In genomic region chr9:58110787-58111186, GRCm38 (mm10) we compare ENCODE assay signal across 15 mouse cellular contexts. TPM values are rescaled to one million over a fixed set of nuclear protein-coding genes. Genes with fewer than 3 reads are reported as not detected.
DNase-seq lines count a peak whose midpoint lies in the region; ATAC-seq and TF ChIP-seq lines count a peak whose summit lies in the region.
"Had no signal": no experiment of that assay in that cellular context is flagged by ENCODE, and none has a peak within 500 bp of the region (broad histone marks: within the 10 kb centered on the region; RNA-seq: fewer than 3 reads in every experiment).

No protein-coding gene starts in this region.

- TF ChIP-seq CTCF in hindbrain, postnatal 0 days (IDR thresholded peaks at IDR 0.05; ENCODE audit: low read depth) = peak; percentile 11; the same call in 1 of the 2 replicates

- H3K9me3 ChIP-seq in neural tube, embryonic 13.5 days = no peaks in the 10 kb centered on the region
- no peaks in the 10 kb centered on the region for H3K9me3 ChIP-seq in forebrain, embryonic 10.5 days
- no peaks in the 10 kb centered on the region for H3K9me3 ChIP-seq in hindbrain, postnatal 0 days (ENCODE audit: low read length)
- H3K9me3 ChIP-seq: embryonic facial prominence, embryonic 13.5 days had no signal

- no peak overlapping the region for H3K9ac ChIP-seq in neural tube, embryonic 13.5 days
- no peak overlapping the region for H3K9ac ChIP-seq in hindbrain, postnatal 0 days (replicated peaks; ENCODE audit: low read length)
- H3K9ac ChIP-seq: embryonic facial prominence, embryonic 13.5 days; liver, postnatal 0 days had no signal

- ATAC-seq in neural tube, embryonic 13.5 days (ENCODE audit: low read depth) = no peak
- ATAC-seq in hindbrain, postnatal 0 days = no peak
- ATAC-seq: liver, postnatal 0 days had no signal

- peaks cover 77% of the 10 kb centered on the region for H3K4me1 ChIP-seq in neural tube, embryonic 13.5 days (replicated peaks)
- H3K4me1 ChIP-seq in forebrain, embryonic 10.5 days = peaks cover 77% of the 10 kb centered on the region
- peaks cover 29% of the 10 kb centered on the region; the same call in 1 of the 2 replicates for H3K4me1 ChIP-seq in hindbrain, postnatal 0 days (ENCODE audit: insufficient read depth, low read length)

- WGBS in neural tube, embryonic 13.5 days = 59% methylated on average over 5 of the region's 5 CpGs
- 91% methylated on average over 5 of the region's 5 CpGs for WGBS in forebrain, embryonic 10.5 days
- WGBS in hindbrain, postnatal 0 days = 42% methylated on average over 5 of the region's 5 CpGs

- no peak overlapping the region for H3K4me2 ChIP-seq in neural tube, embryonic 13.5 days
- no peak overlapping the region for H3K4me2 ChIP-seq in hindbrain, postnatal 0 days (ENCODE audit: low read depth, low read length)
- H3K4me2 ChIP-seq: embryonic facial prominence, embryonic 13.5 days had no signal

- no peaks in the 10 kb centered on the region for H3K36me3 ChIP-seq in neural tube, embryonic 13.5 days
- H3K36me3 ChIP-seq in forebrain, embryonic 10.5 days (replicated peaks) = no peaks in the 10 kb centered on the region
- no peaks in the 10 kb centered on the region for H3K36me3 ChIP-seq in hindbrain, postnatal 0 days (ENCODE audit: insufficient read depth, low read length)
- H3K36me3 ChIP-seq: embryonic facial prominence, embryonic 13.5 days had no signal

- no peak for DNase-seq in neural tube, embryonic 10.5 days (ENCODE audit: extremely low spot score, low spot score)
- DNase-seq in forebrain, embryonic 10.5 days (ENCODE audit: extremely low spot score, low spot score) = no peak
- DNase-seq in hindbrain, postnatal 0 days (ENCODE audit: low spot score) = peak; percentile 50
- DNase-seq in adrenal gland, postnatal 4 days (ENCODE audit: low spot score in 2 of 2) = no peak
- no peak for DNase-seq in lung, postnatal 4 days
- no peak for DNase-seq in adrenal gland, adult 2 months
- DNase-seq in lung, adult 18-20 months = no peak
- DNase-seq: heart, adult 2 months; kidney, postnatal 36 days; liver, postnatal 0 days; spleen, adult 18-20 months had no signal

- no peak overlapping the region for H3K4me3 ChIP-seq in neural tube, embryonic 13.5 days
- H3K4me3 ChIP-seq in forebrain, embryonic 10.5 days = no peak overlapping the region
- H3K4me3 ChIP-seq in hindbrain, postnatal 0 days (ENCODE audit: low read length) = no peak overlapping the region
- H3K4me3 ChIP-seq: embryonic facial prominence, embryonic 13.5 days; heart, adult 2 months had no signal

- peaks cover 43% of the 10 kb centered on the region for H3K27me3 ChIP-seq in neural tube, embryonic 13.5 days
- H3K27me3 ChIP-seq in forebrain, embryonic 10.5 days (ENCODE audit: poor library complexity, severe bottlenecking) = peaks cover 75% of the 10 kb centered on the region
- no peaks in the 10 kb centered on the region for H3K27me3 ChIP-seq in hindbrain, postnatal 0 days (ENCODE audit: insufficient read depth, low read length)

- peak overlapping the region; percentile 95 for H3K27ac ChIP-seq in neural tube, embryonic 13.5 days (replicated peaks)
- H3K27ac ChIP-seq in forebrain, embryonic 10.5 days = peak overlapping the region; percentile 92
- H3K27ac ChIP-seq in hindbrain, postnatal 0 days = peak overlapping the region; percentile 74
- H3K27ac ChIP-seq: heart, adult 2 months had no signal

RNA-seq across cellular contexts. Expression of gene Ccdc33, which starts 7.8 kb away (rescaled TPM):
- polyA plus RNA-seq in neural tube, embryonic 13.5 days (2015; fragmentation: Nextera tagmentation; extraction: Ambion mirVana) = 0.33 and 0.58 TPM in 2 replicates
- polyA plus RNA-seq in forebrain, embryonic 10.5 days (2016; fragmentation: Nextera tagmentation; extraction: Ambion mirVana) = 0.36 and 0.90 TPM in 2 replicates
- 0.52 and 1.4 TPM in 2 replicates for total RNA-seq in hindbrain, postnatal 0 days (2014; rRNA removed)
- 0.75 and 1.2 TPM in 2 replicates for polyA plus RNA-seq in hindbrain, postnatal 0 days (2015; fragmentation: Nextera tagmentation; extraction: Ambion mirVana)
- under 1 TPM in 1 of 2 experiments, not detected in 1; 0.87 TPM for total RNA-seq in adrenal gland, postnatal 4 days (2021)
- under 1 TPM; 0.21 to 0.84 TPM for total RNA-seq in adrenal gland, adult 2 months (2021)
- polyA plus RNA-seq in adrenal gland, adult 2 months (2012; rRNA removed) = 0.18 and 0.34 TPM in 2 replicates
- total RNA-seq: heart, adult 2 months; hematopoietic stem cell, adult 5-6 weeks; megakaryocyte-erythroid progenitor cell, adult 5-6 weeks had no signal
- polyA plus RNA-seq: embryonic facial prominence, embryonic 13.5 days; liver, postnatal 0 days had no signal

RNA-seq across cellular contexts. Expression of gene Stra6, which starts 47.2 kb away (rescaled TPM):
- 47.5 and 48.5 TPM in 2 replicates for polyA plus RNA-seq in neural tube, embryonic 13.5 days (2015; fragmentation: Nextera tagmentation; extraction: Ambion mirVana)
- 33.0 and 37.1 TPM in 2 replicates for polyA plus RNA-seq in forebrain, embryonic 10.5 days (2016; fragmentation: Nextera tagmentation; extraction: Ambion mirVana)
- 16.0 and 19.2 TPM in 2 replicates for total RNA-seq in hindbrain, postnatal 0 days (2014; rRNA removed)
- 7.5 TPM in 2 replicates for polyA plus RNA-seq in hindbrain, postnatal 0 days (2015; fragmentation: Nextera tagmentation; extraction: Ambion mirVana)
- 1 to 10 TPM in 1 of 2 experiments, under 1 TPM in 1; 0.90 to 2.2 TPM for total RNA-seq in adrenal gland, postnatal 4 days (2021)
- total RNA-seq in adrenal gland, adult 2 months (2021) = 1 to 10 TPM; 1.5 to 1.8 TPM
- polyA plus RNA-seq in adrenal gland, adult 2 months (2012; rRNA removed) = 2.0 and 2.6 TPM in 2 replicates
- total RNA-seq: hematopoietic stem cell, adult 5-6 weeks; megakaryocyte-erythroid progenitor cell, adult 5-6 weeks had no signal
- polyA plus RNA-seq: liver, postnatal 0 days had no signal
